ENCODE assay signal across 1 mouse cellular context in genomic region chr11:5541799-5542481, GRCm38 (mm10).
TF ChIP-seq lines count a peak whose summit lies in the region.

Gene Ccdc117, minus strand, starts transcription at chr11:5542187.

TF ChIP-seq in MEL, 35 proteins besides CTCF, POLR2A, EP300 and RAD21 (continued from another document):
- TF ChIP-seq BHLHE40 (IDR thresholded peaks at IDR 0.05; ENCODE audit: borderline replicate concordance, low read depth, low read length) = 0 out of 2 replicates have a peak, but pooled peaks have one; percentile 26
- 0 out of 2 replicates have a peak, but pooled peaks have one; percentile 78 for TF ChIP-seq UBTF (IDR thresholded peaks at IDR 0.05; ENCODE audit: borderline replicate concordance, insufficient read depth, low read depth, low read length)
- no peak for TF ChIP-seq MEF2A (IDR thresholded peaks at IDR 0.05; ENCODE audit: extremely low read depth, insufficient replicate concordance, low read depth, low read length, poor library complexity, severe bottlenecking)
- peak; percentile 80 for TF ChIP-seq TCF12 (IDR thresholded peaks at IDR 0.05; ENCODE audit: low read depth, low read length)
- 0 out of 2 replicates have a peak, but pooled peaks have one; percentile 47 for TF ChIP-seq ZKSCAN1 (IDR thresholded peaks at IDR 0.05; ENCODE audit: low read depth, low read length)
- peak; percentile 85 for TF ChIP-seq MYC (IDR thresholded peaks at IDR 0.05; ENCODE audit: low read depth, low read length)
- peak; percentile 72 for TF ChIP-seq RCOR1 (IDR thresholded peaks at IDR 0.05; ENCODE audit: low read depth, low read length)
